14 mouse cellular contexts compared by ENCODE assay signal in genomic region chr9:112909311-112910101, GRCm38 (mm10).
A peak's percentile ranks its signal among the peaks of the same experiment; 100 is the strongest.
DNase-seq lines count a peak whose midpoint lies in the region; ATAC-seq lines count a peak whose summit lies in the region.
"Had no signal": no experiment of that assay in that cellular context is flagged by ENCODE, and none has a peak within 500 bp of the region (broad histone marks: within the 10 kb centered on the region; RNA-seq: fewer than 3 reads in every experiment).

No protein-coding gene starts in this region.

- peaks cover 5% of the 10 kb centered on the region; the same call in 1 of the 2 replicates for H3K4me1 ChIP-seq in kidney, embryonic 15.5 days
- no peaks in the 10 kb centered on the region for H3K4me1 ChIP-seq in heart, embryonic 12.5 days (replicated peaks)
- H3K4me1 ChIP-seq: hindbrain, embryonic 13.5 days had no signal

- no peaks in the 10 kb centered on the region for H3K27me3 ChIP-seq in kidney, embryonic 15.5 days
- no peaks in the 10 kb centered on the region for H3K27me3 ChIP-seq in heart, embryonic 12.5 days (replicated peaks)
- H3K27me3 ChIP-seq: hindbrain, embryonic 13.5 days had no signal

- peak overlapping the region; percentile 41; the same call in 1 of the 2 replicates for H3K27ac ChIP-seq in kidney, embryonic 15.5 days
- H3K27ac ChIP-seq in heart, embryonic 12.5 days (ENCODE audit: poor library complexity, severe bottlenecking) = no peak overlapping the region
- H3K27ac ChIP-seq: hindbrain, embryonic 13.5 days; liver, embryonic 14.5 days had no signal

- H3K4me2 ChIP-seq in kidney, embryonic 15.5 days = no peak overlapping the region
- H3K4me2 ChIP-seq in heart, embryonic 12.5 days = no peak overlapping the region
- H3K4me2 ChIP-seq: heart, embryonic 11.5 days; hindbrain, embryonic 13.5 days had no signal

- no peak overlapping the region for H3K9ac ChIP-seq in kidney, embryonic 15.5 days
- no peak overlapping the region for H3K9ac ChIP-seq in heart, embryonic 12.5 days
- H3K9ac ChIP-seq: hindbrain, embryonic 13.5 days; liver, embryonic 14.5 days had no signal

- peak; percentile 45 to 62 for DNase-seq in cerebellum, postnatal 14 days
- DNase-seq in cerebellum, postnatal 4 days (ENCODE audit: low spot score in 2 of 2) = no peak
- peak; percentile 86 for DNase-seq in brain, adult 2 months (ENCODE audit: low read depth, low spot score)
- DNase-seq in left cerebral cortex, postnatal 10 days (ENCODE audit: extremely low spot score in 1 of 2, low spot score in 2 of 2) = peak; percentile 3 to 29
- no peak for DNase-seq in heart, adult 18-20 months
- no peak for DNase-seq in ovary, postnatal 10 days (ENCODE audit: low spot score)
- DNase-seq: cerebellum, adult 9-11 months; lung, postnatal 4 days; thymus, postnatal 14 days had no signal

- peak; percentile 77 for ATAC-seq in kidney, embryonic 15.5 days (replicated peaks; ENCODE audit: low FRiP score)
- no peak for ATAC-seq in heart, embryonic 12.5 days (ENCODE audit: insufficient number of reproducible peaks, low FRiP score)

- no peaks in the 10 kb centered on the region for H3K36me3 ChIP-seq in kidney, embryonic 15.5 days
- no peaks in the 10 kb centered on the region for H3K36me3 ChIP-seq in heart, embryonic 12.5 days
- H3K36me3 ChIP-seq: hindbrain, embryonic 13.5 days had no signal

- no peak overlapping the region for H3K4me3 ChIP-seq in kidney, embryonic 15.5 days (replicated peaks)
- no peak overlapping the region for H3K4me3 ChIP-seq in heart, embryonic 12.5 days
- H3K4me3 ChIP-seq: hindbrain, embryonic 13.5 days had no signal

- intact Hi-C loops in left cerebral cortex, postnatal 10 days (cut with DNase I) = no loop called here

- no peaks in the 10 kb centered on the region for H3K9me3 ChIP-seq in kidney, embryonic 15.5 days (replicated peaks)
- H3K9me3 ChIP-seq in heart, embryonic 12.5 days (replicated peaks) = no peaks in the 10 kb centered on the region
- H3K9me3 ChIP-seq: hindbrain, embryonic 13.5 days had no signal

- WGBS in kidney, embryonic 15.5 days = 60% methylated on average over 6 of the region's 6 CpGs
- 72% methylated on average over 6 of the region's 6 CpGs for WGBS in heart, embryonic 12.5 days

Comparison
In these comparisons a context has a peak if more than half of its experiments do, and no peak if none do; other contexts are left out.
1. DNase-seq: peak in cerebellum, postnatal 14 days (2 of 2), brain, adult 2 months (single experiment) and left cerebral cortex, postnatal 10 days (2 of 2); none in cerebellum, postnatal 4 days (0 of 2), heart, adult 18-20 months (0 of 2) and ovary, postnatal 10 days (single experiment).